Mouse (Mus musculus): Measurements from ENCODE around the gene 4933428G20Rik.
A peak's percentile ranks its signal among the peaks of the same experiment; 100 is the strongest.

Gene 4933428G20Rik

DNA sequence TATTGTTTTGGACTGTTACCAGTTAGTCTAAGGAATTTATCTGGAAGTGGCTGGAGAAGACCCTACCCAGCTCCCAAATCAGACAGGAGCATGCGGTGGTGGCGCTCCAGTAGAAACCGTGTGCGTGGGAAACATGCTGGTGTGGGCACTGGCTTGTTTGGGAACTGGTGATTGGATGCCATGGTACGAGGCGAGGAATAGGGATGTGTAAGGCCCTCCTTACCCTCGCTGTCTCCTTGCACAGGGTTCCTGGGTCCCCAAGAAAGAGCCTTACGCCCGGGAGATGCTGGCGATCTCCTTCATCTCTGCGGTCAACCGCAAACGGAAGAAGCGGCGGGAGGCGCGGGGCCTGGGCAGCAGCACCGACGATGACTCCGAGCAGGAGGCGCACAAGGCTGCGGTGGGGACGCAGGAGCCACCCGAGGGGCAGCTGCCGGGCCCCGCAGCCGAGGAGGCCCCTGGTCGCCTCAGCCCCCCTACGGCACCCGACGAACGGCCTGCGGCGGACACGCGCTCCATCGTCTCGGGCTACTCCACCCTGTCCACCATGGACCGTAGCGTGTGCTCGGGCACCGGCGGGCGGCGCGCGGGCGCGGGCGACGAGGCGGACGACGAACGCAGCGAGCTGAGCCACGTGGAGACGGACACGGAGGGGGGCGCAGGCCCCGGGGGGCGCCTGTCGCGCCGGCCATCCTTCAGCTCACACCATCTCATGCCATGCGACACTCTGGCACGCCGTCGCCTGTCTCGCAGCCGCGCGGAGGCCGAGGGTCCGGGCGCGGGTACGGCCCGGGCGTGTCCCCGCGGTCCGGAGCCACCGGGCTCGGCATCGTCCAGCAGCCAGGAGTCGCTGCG, at the start of gene 4933428G20Rik:
TSS of gene 4933428G20Rik (minus strand) at position 476 of the 855 bp plus-strand sequence.
- DNase-seq, result no peak

DNA sequence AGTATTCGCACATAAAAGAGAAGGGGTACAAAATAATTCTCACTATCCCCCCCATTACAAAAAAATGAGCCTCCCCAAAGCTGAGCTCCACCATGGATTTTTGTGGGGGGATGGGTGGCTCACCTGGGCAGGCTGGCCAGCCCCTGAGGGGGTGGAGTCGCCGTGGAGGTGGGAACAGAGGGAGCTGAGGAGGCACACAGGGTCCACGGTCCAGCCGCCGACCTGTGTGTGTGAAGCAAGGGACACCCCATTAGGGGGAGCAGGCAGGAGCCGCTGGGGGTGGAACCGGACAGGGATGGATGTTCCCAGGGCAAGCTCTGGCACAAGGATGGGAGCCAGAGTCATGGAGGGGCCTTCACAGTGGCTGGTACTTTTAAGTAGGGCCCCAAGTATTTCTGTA, 48.6 kb upstream of the 4933428G20Rik start:
- no peak for DNase-seq

DNA sequence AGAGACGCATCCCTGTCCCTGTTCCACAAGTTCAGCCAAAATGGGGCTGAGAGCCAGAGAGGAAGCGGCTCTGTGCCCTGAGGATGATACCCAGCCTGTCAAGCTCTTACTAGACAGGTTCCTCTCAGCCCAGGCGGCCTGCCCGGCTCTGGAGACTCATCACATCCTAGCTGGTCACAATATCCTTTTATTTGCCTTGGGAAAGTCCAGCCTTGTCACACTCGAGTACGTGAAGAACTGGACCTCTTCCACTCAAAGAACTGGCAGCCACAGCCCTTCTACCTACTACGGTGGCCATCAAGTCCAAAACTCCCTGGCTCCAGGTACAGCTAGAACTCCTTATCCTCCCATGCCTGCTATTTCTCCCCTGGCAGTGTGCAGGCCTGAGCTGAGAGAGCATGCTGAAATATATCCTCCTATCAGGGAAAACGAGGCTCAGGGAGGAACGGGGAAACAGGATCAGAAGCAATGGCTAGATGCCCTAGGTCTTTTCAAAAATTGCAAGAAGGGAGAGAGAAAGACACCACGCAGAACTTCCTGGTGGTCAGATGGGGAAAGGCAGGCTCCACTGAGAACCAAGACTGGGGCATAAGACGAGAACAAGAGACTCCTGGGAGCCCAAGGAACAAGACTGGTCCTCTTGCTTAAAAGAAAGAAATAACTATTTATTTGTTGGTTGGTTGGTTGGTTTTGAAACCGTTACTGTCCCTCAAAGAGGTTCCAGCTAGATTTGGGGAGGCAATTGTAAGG, 48.0 kb upstream of the 4933428G20Rik start:
- no peak for DNase-seq

DNA sequence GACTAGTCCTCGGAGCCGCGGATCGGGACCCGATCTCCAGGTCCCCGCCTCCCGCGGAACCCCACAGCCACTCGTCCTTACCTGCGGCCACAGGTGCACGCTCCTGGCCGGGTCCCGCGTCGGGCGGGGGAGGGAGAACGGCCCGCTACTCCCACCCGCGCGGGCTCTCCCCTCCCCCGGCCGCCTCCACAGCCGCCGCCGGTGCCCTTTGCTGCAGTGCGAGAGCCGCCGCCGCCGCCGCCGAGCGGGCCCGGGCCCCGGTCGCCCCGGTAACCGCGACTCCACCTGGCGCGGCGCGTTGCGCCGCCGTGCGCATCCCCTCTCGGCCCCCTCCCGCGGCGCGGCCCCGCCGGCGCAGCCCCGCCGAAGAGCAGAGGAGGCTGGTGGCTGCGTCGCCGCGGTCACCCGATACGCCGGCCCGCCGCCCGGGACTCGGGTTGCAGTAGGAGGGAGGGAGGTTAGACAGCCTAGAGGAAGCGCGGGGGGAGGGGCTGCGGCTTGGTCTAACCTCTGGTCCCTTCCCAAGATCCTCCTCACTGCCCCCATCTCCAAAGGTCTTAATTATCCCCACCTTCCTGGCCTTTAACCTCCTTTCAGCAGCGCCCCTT, 46.8 kb upstream of the 4933428G20Rik start:
- DNase-seq, result no peak

DNA sequence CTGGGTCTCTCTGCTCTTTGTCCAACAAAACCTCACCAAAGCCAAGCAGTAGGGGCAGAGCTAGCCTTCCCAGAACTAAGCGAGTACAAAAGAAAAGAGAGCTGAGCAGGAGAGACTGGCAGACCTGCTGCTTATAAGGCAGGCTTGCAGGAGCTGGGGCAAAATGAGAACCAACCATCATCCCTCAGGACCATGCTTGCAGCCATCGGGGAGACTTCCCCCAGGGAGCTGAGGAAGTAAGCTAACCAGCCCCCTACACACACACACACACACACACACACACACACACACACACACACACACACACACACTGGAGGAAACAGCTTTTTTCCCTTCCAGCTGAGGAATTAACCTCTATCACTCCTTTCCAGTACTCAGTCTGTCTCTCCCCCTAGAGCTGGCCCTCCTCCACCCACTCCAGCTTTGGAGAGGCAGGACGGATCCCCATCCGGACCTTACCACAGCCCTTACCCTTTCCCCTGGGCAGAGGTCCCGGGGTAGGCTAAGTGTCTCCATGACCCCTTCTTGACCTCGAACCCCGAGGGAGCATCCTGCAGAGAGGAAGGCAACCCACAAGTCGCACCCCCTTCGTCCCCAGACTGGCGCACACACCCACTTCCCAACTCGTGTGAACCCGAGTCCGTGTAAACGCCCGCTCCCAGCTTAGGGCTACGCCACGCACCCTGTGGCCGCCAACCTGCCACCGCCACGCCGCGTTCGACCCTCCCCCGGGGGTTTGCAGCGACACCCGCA, 45.8 kb upstream of the 4933428G20Rik start:
- DNase-seq, result no peak

DNA sequence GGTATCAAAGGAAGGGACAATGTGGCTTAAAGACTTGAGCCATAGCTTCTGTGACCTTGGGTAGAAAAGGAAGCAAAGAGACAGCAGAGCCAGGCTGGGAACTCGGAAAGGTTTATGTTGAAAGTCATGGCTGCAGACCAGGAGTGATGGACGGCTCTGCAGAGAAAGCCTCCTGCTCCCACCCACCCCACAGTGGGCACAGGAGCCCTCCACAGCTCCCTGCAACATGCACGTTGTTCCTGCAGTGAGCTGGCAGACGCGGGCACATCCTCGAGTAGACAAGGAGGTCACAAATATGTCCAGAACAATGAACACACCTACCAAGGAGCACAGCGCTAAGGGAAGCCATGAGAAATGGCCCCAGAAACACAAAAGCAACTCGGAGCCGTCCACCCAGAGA, 43.7 kb upstream of the 4933428G20Rik start:
- DNase-seq, result no peak

DNA sequence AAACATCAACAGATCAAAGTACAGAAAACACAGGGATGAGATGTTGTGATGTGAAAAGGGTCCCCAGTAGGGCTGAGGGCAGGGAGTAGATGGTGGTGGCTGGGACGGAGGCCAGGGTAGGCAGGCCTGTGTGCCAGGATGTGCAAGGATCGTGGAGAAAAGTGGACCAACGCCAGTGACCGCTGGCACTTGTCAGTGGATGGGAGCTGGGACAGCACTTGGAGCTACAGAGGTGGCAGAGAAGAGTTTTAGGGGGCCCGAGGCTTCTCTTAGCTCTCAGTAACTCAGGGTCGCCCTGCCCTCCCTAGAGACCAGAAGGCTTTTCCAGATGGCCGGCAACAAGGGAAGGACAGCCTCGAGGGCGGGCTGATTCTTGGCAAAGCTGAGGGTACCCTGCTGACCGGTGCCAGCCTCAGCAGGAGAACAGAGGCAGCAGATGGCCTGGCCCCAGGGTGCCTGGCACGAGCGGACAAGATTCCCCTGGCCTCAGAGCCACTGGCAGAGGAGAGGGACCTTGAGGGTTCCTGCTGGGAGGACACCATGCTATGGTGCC, 43.1 kb upstream of the 4933428G20Rik start:
- peak; percentile 79 for DNase-seq

DNA sequence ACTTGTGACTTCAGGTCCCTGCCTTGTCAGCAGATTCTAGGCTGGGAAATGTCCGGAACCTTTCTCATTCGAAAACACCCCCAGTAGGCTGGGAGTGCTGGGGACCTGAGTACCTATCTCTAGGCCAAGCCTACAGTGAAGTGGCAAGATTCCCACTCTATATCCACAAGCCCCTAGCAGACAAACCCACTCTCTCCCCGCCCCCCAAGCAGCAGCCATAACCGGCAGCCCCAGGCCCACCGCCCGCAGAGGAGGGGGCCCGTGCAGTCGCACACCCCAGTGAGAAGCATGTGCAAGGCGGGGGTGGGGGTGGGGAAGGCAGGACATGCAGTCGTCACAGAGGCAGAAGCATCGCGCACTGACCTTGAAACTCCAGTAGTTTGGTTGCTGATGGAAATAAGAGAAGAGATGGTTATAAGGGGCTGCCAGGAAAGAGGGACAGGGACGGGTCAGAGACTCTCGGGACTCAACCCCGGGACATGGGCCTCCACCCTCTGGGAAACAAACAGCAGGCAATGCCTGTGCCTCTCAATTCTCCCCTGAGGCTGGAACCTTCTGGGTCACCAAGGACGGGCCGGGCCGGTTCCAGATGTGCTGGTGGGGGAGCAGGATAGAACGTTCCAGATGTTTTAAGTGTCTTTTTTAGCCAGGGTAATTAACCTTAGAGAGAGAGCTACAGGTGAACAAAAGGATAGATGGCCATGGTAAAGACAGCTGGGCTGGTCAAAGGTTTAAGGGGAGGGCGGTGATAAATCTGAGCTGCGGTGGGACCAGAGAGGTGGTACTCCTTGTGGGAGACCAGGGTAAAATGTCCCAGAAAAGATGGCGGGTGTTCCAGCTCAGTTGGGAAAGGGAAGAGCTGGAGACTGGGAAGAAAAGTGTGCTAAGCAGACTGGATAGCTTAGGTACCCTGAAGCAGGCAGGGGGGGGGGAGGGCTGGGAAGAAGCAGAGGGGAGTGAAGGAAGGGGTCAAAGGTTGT, 42.3 kb upstream of the 4933428G20Rik start:
- no peak for DNase-seq

DNA sequence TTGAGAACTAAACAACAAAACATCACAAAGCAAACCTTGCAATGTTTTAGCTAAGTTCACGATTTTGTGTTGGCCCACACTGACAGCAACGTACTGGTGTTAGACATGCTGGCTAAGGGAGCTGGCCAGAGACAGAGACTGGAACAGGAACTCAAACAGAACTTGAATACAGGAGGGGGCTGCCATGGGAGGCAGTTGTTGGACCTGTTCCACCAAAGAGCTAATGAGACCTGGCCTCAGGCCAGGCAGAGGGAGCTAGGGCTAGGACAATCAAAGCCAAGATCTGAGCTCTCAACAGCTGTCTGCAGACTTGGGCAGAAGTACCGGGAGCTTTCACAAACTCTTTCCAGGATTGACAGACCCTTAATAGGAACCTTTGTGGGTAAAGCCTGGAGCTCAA, 40.5 kb upstream of the 4933428G20Rik start:
- DNase-seq, result peak; percentile 70

DNA sequence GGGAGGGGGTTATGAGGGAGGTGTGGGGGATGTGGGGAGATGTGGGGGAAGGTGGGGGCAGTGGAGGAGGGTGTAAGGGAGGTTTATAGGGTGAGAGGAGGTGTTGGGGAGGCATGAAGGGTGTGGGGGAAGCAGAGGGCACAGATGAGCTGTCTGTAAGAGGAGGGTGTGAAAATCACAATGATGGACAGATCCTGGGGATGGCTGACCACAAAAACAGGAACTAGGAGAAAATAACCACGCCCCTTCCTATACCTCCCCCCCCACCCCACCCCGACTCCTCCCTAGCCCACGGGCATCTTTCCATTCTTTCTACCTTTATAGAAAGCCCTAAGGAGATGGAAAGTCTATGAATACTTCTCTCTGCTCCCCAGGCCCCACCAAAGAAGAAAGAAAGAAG, 40.0 kb upstream of the 4933428G20Rik start:
- no peak for DNase-seq

DNA sequence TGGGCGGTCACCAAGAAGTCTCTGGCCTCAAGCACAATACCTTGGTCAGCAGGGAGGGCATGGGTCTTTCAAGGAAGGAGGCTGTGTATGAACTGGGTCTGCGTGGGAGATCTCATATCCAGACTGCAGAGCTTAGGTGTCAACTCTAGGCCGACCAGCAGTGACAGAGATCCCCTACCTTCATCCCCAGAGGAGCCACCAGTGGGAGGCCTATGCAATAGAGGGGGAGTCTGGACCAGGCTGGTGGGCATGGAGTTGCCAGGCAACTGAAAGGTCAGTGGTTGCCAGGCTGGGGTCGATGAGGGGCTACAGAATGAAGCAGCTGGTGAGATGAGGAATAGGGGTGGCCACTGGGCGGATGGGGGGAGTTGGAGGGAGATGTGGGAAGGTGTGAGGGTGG, 39.5 kb upstream of the 4933428G20Rik start:
- no peak for DNase-seq

DNA sequence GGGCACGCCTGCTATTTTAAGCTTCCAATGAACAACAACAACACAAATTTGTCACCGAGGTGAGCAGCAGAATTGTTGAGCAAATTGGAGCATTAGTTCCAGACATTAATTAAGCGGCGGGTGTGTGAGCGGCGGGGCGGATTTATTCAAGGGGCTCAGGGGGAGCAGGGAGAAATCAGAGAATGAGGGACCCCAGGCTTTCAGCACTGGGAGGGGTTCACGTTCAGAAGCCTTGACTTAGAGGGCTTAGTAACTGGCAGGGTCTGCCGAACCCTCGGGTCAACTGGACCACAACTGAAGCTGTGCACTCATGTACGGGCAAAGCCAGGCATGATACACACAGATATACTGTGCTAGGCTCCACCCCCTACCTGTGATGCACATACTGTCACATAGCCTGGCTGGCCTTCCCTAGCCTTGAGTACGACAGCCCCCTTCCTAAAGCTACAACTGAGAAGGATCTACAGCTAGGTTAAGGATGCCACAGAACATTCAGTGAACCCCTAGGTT, 37.5 kb upstream of the 4933428G20Rik start:
- no peak for DNase-seq

DNA sequence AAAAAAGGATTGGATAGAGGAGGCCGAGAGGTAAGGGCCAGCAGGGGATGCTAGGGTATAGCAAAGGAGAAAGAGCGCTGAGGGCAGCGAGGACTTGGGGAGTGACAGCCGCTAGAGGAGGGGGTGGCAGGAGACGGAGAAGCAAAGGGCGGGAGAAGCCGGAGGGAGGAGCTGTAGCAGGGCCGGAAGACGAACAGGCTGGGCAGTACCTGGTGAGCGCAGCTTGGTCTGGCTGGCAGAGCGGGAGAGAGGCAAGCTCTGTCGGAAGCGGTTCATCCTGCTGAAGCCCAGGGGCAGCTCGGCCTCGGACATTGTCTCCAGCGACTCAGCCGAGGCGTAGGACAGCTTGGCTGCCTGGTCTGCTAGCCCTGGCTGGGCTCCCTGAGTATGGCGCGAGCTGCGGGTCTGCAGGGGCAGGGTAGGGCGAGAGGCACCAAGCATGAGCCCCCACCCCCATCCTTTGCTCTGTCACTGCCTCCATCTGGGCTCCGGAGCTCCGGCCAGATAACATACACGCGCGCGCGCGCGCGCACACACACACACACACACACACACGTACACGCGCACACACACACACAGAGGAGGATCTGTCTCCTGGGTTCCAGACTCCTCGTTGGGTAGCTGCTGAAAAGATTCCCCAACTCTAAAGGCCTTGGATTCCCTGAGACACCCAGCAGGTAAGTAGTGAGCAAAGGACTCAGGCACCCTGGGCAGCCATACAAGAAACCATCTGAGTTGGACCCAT, 36.9 kb upstream of the 4933428G20Rik start:
- DNase-seq, result peak; percentile 66

DNA sequence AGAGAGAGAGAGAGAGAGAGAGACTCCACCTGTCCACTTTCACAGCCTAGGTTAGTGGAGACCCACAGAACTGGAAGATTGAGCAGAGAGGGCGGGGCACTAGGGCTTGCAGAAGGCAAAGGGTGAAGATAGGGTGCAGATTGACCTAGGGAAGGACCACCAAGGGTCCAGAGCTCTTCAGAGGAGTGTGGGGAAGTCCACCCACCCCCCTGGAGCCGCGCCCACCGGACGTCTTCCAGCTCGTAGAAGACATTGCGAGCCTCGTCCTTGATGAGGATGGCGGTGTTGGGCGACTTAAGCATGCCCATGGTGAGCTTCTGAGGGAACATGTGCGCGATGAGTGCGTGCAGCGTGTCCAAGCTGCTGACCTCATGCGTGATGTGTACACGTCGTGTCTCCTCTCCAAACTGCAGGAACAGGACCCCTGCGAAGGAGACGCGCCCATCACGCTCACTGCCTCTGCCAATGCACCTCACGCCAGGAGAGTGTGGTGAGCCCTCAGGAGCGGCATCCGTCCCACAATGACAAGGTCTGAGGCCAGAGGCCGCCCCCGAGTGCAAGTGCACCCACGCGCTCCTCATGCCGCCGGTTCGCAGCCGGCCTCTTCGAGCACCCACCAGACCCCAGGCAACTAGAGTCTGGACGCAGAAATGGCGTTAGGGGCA, 36.1 kb upstream of the 4933428G20Rik start:
- DNase-seq, result no peak

DNA sequence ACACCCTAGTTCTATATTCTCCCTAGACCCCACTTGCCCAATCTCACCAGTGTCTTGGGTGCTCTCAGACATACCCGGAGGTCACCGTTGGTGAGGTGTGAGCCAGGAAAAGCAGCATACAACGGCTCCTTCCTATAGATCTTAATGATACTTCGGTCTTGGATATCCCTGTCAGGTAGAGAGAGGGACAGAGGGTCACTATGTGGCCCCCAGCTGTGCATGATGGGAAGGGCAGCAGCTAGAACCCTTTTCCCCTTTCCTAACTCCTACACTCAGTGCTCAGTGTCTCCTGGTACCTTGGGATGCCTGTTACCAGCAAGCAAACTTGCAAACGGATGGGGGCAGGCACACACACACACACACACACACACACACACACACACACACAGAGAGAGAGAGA, 35.5 kb upstream of the 4933428G20Rik start:
- DNase-seq, result no peak

DNA sequence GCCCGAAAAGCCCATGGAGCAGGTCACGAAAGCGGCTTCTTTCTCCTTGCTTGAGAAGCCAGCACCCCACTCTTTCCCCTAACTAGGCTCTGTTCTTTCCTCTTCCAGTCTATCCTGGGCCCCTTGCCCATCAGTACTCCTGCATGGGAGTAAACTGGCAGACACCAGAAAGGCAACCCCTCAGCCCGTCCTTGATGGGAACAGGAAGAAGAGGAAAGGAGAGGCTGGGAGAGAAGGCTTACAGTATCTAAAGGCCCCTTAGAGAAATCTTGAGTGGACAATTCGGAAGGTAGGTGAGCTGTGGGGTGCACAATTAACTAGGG, 35.1 kb upstream of the 4933428G20Rik start:
- no peak for DNase-seq

DNA sequence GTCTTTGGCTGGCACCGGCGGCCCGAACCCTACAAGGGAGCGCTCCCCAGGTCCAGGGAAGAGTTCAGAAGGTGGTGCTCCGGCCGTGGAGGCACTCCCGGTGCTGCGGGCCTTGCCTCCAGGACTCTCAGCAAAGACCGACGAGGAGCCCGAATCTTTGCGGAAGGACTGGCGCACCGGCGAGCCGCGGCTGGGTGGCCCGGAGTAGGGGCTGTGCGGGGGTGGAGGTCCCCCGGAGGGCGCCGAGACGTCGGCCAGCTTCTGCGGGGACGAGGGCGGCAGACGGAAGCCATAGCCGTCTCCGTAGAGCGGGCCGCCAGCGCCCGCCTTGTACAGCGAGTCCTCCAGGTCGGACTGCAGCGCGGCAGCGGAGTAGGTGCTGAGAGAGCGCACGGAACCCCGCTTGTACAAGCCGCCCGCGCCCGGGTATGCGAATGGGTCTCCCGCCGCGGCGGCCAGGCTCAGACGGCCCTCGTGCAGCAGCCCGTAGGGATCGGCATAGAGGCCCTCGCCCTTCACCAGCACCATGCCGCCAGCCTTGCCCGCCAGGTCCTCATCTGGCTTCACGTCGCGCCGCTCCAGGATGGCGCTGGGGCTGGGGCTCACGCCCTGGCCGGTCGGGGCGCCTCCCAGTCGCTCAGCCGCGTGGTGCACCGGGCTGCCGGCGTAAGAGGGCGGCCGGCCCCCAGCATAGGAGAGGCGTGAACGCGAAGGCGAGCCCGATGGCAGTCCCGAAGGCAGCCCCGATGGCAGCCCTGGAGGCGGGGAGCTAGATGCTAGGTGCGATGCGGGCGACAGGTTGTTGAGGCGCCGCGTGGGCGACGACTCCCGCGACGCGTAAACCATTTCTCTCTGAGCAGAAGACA, 34.5 kb upstream of the 4933428G20Rik start:
- no peak for DNase-seq

DNA sequence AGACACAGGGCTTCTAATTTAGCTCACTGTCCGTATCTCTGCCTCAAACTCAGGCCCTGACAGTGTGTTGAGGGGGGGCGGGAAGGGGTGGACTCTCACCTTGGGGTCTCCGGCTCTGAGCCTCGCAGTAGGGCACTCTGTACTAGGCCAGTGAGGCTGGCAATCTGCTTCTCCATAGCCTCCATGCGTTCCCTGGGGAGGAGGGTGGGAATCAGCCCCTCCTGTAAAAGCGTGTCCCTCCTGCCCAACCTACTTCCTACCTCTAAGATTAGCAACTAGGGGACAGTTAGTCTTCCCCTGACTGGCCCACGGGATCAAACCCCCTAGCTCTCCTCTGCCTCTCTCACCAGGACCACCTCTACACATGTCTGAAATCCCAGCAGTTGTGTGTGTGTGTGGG, 33.5 kb upstream of the 4933428G20Rik start:
- DNase-seq, result no peak

DNA sequence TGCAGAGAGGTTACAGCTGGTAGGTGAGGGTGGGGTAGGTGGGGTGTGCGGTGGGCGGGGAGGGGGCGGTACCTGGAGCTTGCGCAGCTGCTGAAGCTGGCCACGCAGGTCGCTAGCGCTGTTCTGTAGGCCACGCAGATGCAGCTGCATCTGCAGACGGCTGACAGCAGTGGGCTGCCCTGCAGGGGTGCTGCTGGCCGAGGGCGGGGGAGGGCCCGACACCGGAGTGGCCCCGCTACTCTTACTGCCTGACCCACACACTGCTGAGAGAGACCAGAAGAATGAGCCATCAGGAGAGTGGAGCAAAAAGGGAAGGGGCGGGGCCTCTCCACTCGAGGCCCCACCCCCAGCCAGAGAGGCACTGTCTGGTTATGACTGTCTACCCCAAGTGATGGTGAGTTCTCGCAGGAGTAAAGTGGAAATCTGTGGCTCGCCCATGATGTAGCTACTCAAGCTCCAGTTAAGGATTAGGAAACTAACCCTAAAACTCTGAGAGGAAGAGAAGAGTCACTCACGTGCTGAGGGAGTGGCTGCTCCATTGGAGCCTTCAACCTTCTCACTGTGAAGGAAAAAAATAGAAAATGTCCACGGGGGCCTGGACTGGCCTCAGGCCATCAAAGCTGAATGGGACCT, 32.9 kb upstream of the 4933428G20Rik start:
- DNase-seq, result no peak

Data from layer of hippocampus, adult 9-11 months (tissue).